Mouse (Mus musculus): ENCODE data around the gene Wdr53. TPM values are rescaled to one million over a fixed set of nuclear protein-coding genes. Genes with fewer than 3 reads are reported as not detected.
A peak's percentile ranks its signal among the peaks of the same experiment; 100 is the strongest.

Wdr53 gene
- polyA plus RNA-seq (2015; fragmentation: Nextera tagmentation; extraction: Ambion mirVana), result 18.6 and 20.2 TPM in 2 replicates

- Histone ChIP-seq H3K4me3 (replicated peaks; ENCODE audit: low read depth, low read length) (peak within 1 kb of the TSS; percentile 83), H3K9me3 (replicated peaks; ENCODE audit: low read length) (no peaks in the 10 kb centered on the region), H3K36me3 (ENCODE audit: insufficient read depth, low read length) (no peaks in the 10 kb centered on the region), H3K4me1 (replicated peaks; ENCODE audit: insufficient read depth, low read length) (peaks cover 5% of the 10 kb centered on the region; the same call in 1 of the 2 replicates), H3K27me3 (ENCODE audit: insufficient read depth, low read length) (no peaks in the 10 kb centered on the region), H3K4me2 (ENCODE audit: low read length) (peak within 1 kb of the TSS; percentile 76), H3K27ac (peak within 1 kb of the TSS; percentile 93), H3K9ac (ENCODE audit: low read depth, low read length) (peak within 1 kb of the TSS; percentile 87)
- DNase-seq (ENCODE audit: low spot score), result peak; percentile 98
- WGBS, result under 1% methylated on average over 48 of the region's 48 CpGs
- no peak for TF ChIP-seq CTCF (IDR thresholded peaks at IDR 0.05; ENCODE audit: low read depth)
- ATAC-seq (replicated peaks; ENCODE audit: low FRiP score, low read depth), result peak; percentile 99
These were observed at the start of gene Wdr53, which contains the start of gene Fbxo45 for GRCm38 (mm10) chr16:32246952-32247370. TSS of gene Wdr53 (plus strand) at chr16:32247227. TSS of gene Fbxo45 (minus strand) at chr16:32247158.

GRCm38 (mm10) chr16:32200256-32201003 lies 46.6 kb upstream of the Wdr53 start:
- 21% methylated on average over 20 of the region's 21 CpGs for WGBS

GRCm38 (mm10) chr16:32201004-32201325 lies 46.1 kb upstream of the Wdr53 start:
- peak overlapping the region; percentile 37; the same call in 1 of the 2 replicates for H3K4me3 ChIP-seq (replicated peaks; ENCODE audit: low read depth, low read length)
- H3K4me1 ChIP-seq (replicated peaks; ENCODE audit: insufficient read depth, low read length), result peaks cover 3% of the 10 kb centered on the region; the same call in 1 of the 2 replicates
- WGBS, result 21% methylated on average over 9 of the region's 9 CpGs
- DNase-seq (ENCODE audit: low spot score) (no peak), ATAC-seq (replicated peaks; ENCODE audit: low FRiP score, low read depth) (no peak)
- peak overlapping the region; percentile 64 for H3K4me2 ChIP-seq (ENCODE audit: low read length)
- no peaks in the 10 kb centered on the region for H3K27me3 ChIP-seq (ENCODE audit: insufficient read depth, low read length)
- 0 out of 2 replicates have a peak overlapping the region, but pooled peaks have one; percentile 52 for H3K9ac ChIP-seq (ENCODE audit: low read depth, low read length)
- H3K9me3 ChIP-seq (replicated peaks; ENCODE audit: low read length), result no peaks in the 10 kb centered on the region
- no peaks in the 10 kb centered on the region for H3K36me3 ChIP-seq (ENCODE audit: insufficient read depth, low read length)
- TF ChIP-seq CTCF (IDR thresholded peaks at IDR 0.05; ENCODE audit: low read depth), result no peak
- peak overlapping the region; percentile 90 for H3K27ac ChIP-seq

More at GRCm38 (mm10) chr16:32200256-32201003, 46.6 kb upstream of the Wdr53 start:
- DNase-seq (ENCODE audit: low spot score), result peak; percentile 69
- Histone ChIP-seq H3K9ac (ENCODE audit: low read depth, low read length) (peak overlapping the region; percentile 52), H3K36me3 (ENCODE audit: insufficient read depth, low read length) (no peaks in the 10 kb centered on the region), H3K27ac (peak overlapping the region; percentile 90), H3K27me3 (ENCODE audit: insufficient read depth, low read length) (no peaks in the 10 kb centered on the region), H3K4me3 (replicated peaks; ENCODE audit: low read depth, low read length) (peak overlapping the region; percentile 37), H3K4me2 (ENCODE audit: low read length) (peak overlapping the region; percentile 64), H3K4me1 (replicated peaks; ENCODE audit: insufficient read depth, low read length) (peaks cover 3% of the 10 kb centered on the region; the same call in 1 of the 2 replicates), H3K9me3 (replicated peaks; ENCODE audit: low read length) (no peaks in the 10 kb centered on the region)
- peak; percentile 65 for ATAC-seq (replicated peaks; ENCODE audit: low FRiP score, low read depth)
- no peak for TF ChIP-seq CTCF (IDR thresholded peaks at IDR 0.05; ENCODE audit: low read depth)

GRCm38 (mm10) chr16:32202681-32203080 lies 44.3 kb upstream of the Wdr53 start:
- Histone ChIP-seq H3K4me3 (replicated peaks; ENCODE audit: low read depth, low read length) (no peak overlapping the region), H3K4me2 (ENCODE audit: low read length) (no peak overlapping the region), H3K27me3 (ENCODE audit: insufficient read depth, low read length) (no peaks in the 10 kb centered on the region), H3K9ac (ENCODE audit: low read depth, low read length) (no peak overlapping the region), H3K9me3 (replicated peaks; ENCODE audit: low read length) (no peaks in the 10 kb centered on the region), H3K36me3 (ENCODE audit: insufficient read depth, low read length) (no peaks in the 10 kb centered on the region), H3K27ac (no peak overlapping the region), H3K4me1 (replicated peaks; ENCODE audit: insufficient read depth, low read length) (peaks cover 3% of the 10 kb centered on the region; the same call in 1 of the 2 replicates)
- 76% methylated on average over 6 of the region's 6 CpGs for WGBS
- DNase-seq (ENCODE audit: low spot score), result peak; percentile 3
- no peak for ATAC-seq (replicated peaks; ENCODE audit: low FRiP score, low read depth)
- TF ChIP-seq CTCF (IDR thresholded peaks at IDR 0.05; ENCODE audit: low read depth), result peak; percentile 54

- WGBS, result 58% methylated on average over 3 of the region's 3 CpGs
- no peak overlapping the region for H3K4me3 ChIP-seq (replicated peaks; ENCODE audit: low read depth, low read length)
- no peak overlapping the region for H3K4me2 ChIP-seq (ENCODE audit: low read length)
- TF ChIP-seq CTCF (IDR thresholded peaks at IDR 0.05; ENCODE audit: low read depth), result peak; percentile 46
- no peak overlapping the region for H3K27ac ChIP-seq
- H3K9me3 ChIP-seq (replicated peaks; ENCODE audit: low read length), result no peaks in the 10 kb centered on the region
- no peak overlapping the region for H3K9ac ChIP-seq (ENCODE audit: low read depth, low read length)
- ATAC-seq (replicated peaks; ENCODE audit: low FRiP score, low read depth) (no peak), DNase-seq (ENCODE audit: low spot score) (peak; percentile 8)
- peaks cover 3% of the 10 kb centered on the region; the same call in 1 of the 2 replicates for H3K4me1 ChIP-seq (replicated peaks; ENCODE audit: insufficient read depth, low read length)
- no peaks in the 10 kb centered on the region for H3K27me3 ChIP-seq (ENCODE audit: insufficient read depth, low read length)
- no peaks in the 10 kb centered on the region for H3K36me3 ChIP-seq (ENCODE audit: insufficient read depth, low read length)
These were observed 42.1 kb upstream of the Wdr53 start for GRCm38 (mm10) chr16:32204902-32205301.

- Histone ChIP-seq H3K9ac (ENCODE audit: low read depth, low read length) (no peak overlapping the region), H3K36me3 (ENCODE audit: insufficient read depth, low read length) (no peaks in the 10 kb centered on the region), H3K4me2 (ENCODE audit: low read length) (no peak overlapping the region), H3K4me3 (replicated peaks; ENCODE audit: low read depth, low read length) (no peak overlapping the region), H3K27ac (no peak overlapping the region), H3K9me3 (replicated peaks; ENCODE audit: low read length) (no peaks in the 10 kb centered on the region), H3K4me1 (replicated peaks; ENCODE audit: insufficient read depth, low read length) (no peaks in the 10 kb centered on the region), H3K27me3 (ENCODE audit: insufficient read depth, low read length) (no peaks in the 10 kb centered on the region)
- TF ChIP-seq CTCF (IDR thresholded peaks at IDR 0.05; ENCODE audit: low read depth), result no peak
- no peak for DNase-seq (ENCODE audit: low spot score)
- ATAC-seq (replicated peaks; ENCODE audit: low FRiP score, low read depth), result no peak
These were observed 32.9 kb upstream of the Wdr53 start for GRCm38 (mm10) chr16:32214156-32214555.
